Mouse (Mus musculus): ENCODE measurements around the gene Tmem62. TPM values are rescaled to one million over a fixed set of nuclear protein-coding genes. Genes with fewer than 3 reads are reported as not detected.
"Not testable (repeated sequence)": the region's sequence is repeated elsewhere in the genome, so short reads cannot be mapped to it uniquely, and the experiment has no call there.

Tmem62 gene
- polyA plus RNA-seq, 1 experiment, result not detected

DNA sequence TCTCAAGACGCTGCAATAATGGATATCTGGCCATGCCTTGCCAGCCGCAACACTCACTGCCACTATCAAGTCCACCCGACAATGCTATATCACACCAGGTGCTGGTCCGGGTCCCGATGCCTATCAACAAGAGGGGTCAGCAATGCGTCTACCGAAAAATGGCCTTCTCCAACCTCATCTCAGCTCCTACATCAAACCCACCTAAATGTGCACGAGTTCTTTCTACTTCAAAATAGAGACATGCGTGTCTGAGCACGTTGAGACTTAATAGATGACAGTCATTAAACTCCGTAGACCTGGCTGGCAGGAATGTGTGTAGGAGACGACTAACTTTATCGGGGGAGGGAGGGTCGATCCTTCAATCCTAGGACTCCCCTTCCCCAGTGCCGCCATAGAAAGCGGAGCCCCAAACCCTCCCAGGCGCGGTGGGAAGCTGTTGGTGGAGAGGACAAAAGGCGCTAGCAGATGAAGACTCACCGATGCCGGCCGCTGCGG, 6.7 kb upstream of the Tmem62 start:
- under 1% methylated on average over 23 of the region's 23 CpGs for WGBS
- Histone ChIP-seq H3K4me3 (ENCODE audit: insufficient read depth, low read depth, low read length) (peak overlapping the region; percentile 66), H3K27ac (ENCODE audit: insufficient read depth, low read depth, low read length) (0 out of 2 replicates have a peak overlapping the region, but pooled peaks have one; percentile 22), H3K4me1 (ENCODE audit: control insufficient read depth, insufficient read depth, low read length) (no peaks in the 10 kb centered on the region)
- TF ChIP-seq CTCF (IDR thresholded peaks at IDR 0.05; ENCODE audit: insufficient read depth, low read depth, low read length), result no peak
- TF ChIP-seq POLR2A (IDR thresholded peaks at IDR 0.05; ENCODE audit: insufficient read depth, low read depth, low read length), result no peak

GRCm38 (mm10) chr2:120970559-120971080, 6.2 kb upstream of the Tmem62 start, which contains the start of gene Ubr1:
TSS of gene Ubr1 (minus strand) at chr2:120970715.
- Histone ChIP-seq H3K4me1 (ENCODE audit: control insufficient read depth, insufficient read depth, low read length) (no peaks in the 10 kb centered on the region), H3K27ac (ENCODE audit: insufficient read depth, low read depth, low read length) (peak within 1 kb of the TSS; percentile 88), H3K4me3 (ENCODE audit: insufficient read depth, low read depth, low read length) (peak within 1 kb of the TSS; percentile 66)
- TF ChIP-seq CTCF (IDR thresholded peaks at IDR 0.05; ENCODE audit: insufficient read depth, low read depth, low read length) (no peak), POLR2A (IDR thresholded peaks at IDR 0.05; ENCODE audit: insufficient read depth, low read depth, low read length) (peak; percentile 94)
- WGBS, result under 1% methylated on average over 39 of the region's 39 CpGs

- no peaks in the 10 kb centered on the region for H3K4me1 ChIP-seq (ENCODE audit: control insufficient read depth, insufficient read depth, low read length)
- no peak for TF ChIP-seq POLR2A (IDR thresholded peaks at IDR 0.05; ENCODE audit: insufficient read depth, low read depth, low read length)
- TF ChIP-seq CTCF (IDR thresholded peaks at IDR 0.05; ENCODE audit: insufficient read depth, low read depth, low read length), result no peak
- 91% methylated on average over 4 of the region's 4 CpGs for WGBS
- no peak overlapping the region for H3K4me3 ChIP-seq (ENCODE audit: insufficient read depth, low read depth, low read length)
- H3K27ac ChIP-seq (ENCODE audit: insufficient read depth, low read depth, low read length), result no peak overlapping the region
Measured at GRCm38 (mm10) chr2:120971766-120972165, 5.1 kb upstream of the Tmem62 start.

- H3K4me3 ChIP-seq (ENCODE audit: insufficient read depth, low read depth, low read length); H3K4me1 ChIP-seq (ENCODE audit: control insufficient read depth, insufficient read depth, low read length); H3K27ac ChIP-seq (ENCODE audit: insufficient read depth, low read depth, low read length): not testable (repeated sequence)
- 96% methylated on average over 8 of the region's 8 CpGs for WGBS
Measured at GRCm38 (mm10) chr2:120972257-120972656, 4.6 kb upstream of the Tmem62 start.

GRCm38 (mm10) chr2:120972964-120973363, 3.9 kb upstream of the Tmem62 start:
- Histone ChIP-seq H3K27ac (ENCODE audit: insufficient read depth, low read depth, low read length) (no peak overlapping the region), H3K4me3 (ENCODE audit: insufficient read depth, low read depth, low read length) (no peak overlapping the region), H3K4me1 (ENCODE audit: control insufficient read depth, insufficient read depth, low read length) (no peaks in the 10 kb centered on the region)
- TF ChIP-seq POLR2A (IDR thresholded peaks at IDR 0.05; ENCODE audit: insufficient read depth, low read depth, low read length) (no peak), CTCF (IDR thresholded peaks at IDR 0.05; ENCODE audit: insufficient read depth, low read depth, low read length) (no peak)
- WGBS, result 18% methylated on average over 5 of the region's 5 CpGs

- H3K27ac ChIP-seq (ENCODE audit: insufficient read depth, low read depth, low read length), result no peak overlapping the region
- WGBS, result 35% methylated on average over 4 of the region's 4 CpGs
- no peak for TF ChIP-seq CTCF (IDR thresholded peaks at IDR 0.05; ENCODE audit: insufficient read depth, low read depth, low read length)
- no peak for TF ChIP-seq POLR2A (IDR thresholded peaks at IDR 0.05; ENCODE audit: insufficient read depth, low read depth, low read length)
- no peaks in the 10 kb centered on the region for H3K4me1 ChIP-seq (ENCODE audit: control insufficient read depth, insufficient read depth, low read length)
- no peak overlapping the region for H3K4me3 ChIP-seq (ENCODE audit: insufficient read depth, low read depth, low read length)
Measured at GRCm38 (mm10) chr2:120976308-120976707, 509 bp upstream of the Tmem62 start.

- Histone ChIP-seq H3K4me1 (ENCODE audit: control insufficient read depth, insufficient read depth, low read length) (no peaks in the 10 kb centered on the region), H3K4me3 (ENCODE audit: insufficient read depth, low read depth, low read length) (peak overlapping the region; percentile 93), H3K27ac (ENCODE audit: insufficient read depth, low read depth, low read length) (0 out of 2 replicates have a peak overlapping the region, but pooled peaks have one; percentile 87)
- no peak for TF ChIP-seq POLR2A (IDR thresholded peaks at IDR 0.05; ENCODE audit: insufficient read depth, low read depth, low read length)
- TF ChIP-seq CTCF (IDR thresholded peaks at IDR 0.05; ENCODE audit: insufficient read depth, low read depth, low read length), result no peak
- WGBS, result 63% methylated on average over 8 of the region's 8 CpGs
Measured at GRCm38 (mm10) chr2:120977926-120978692, 1.3 kb downstream of the Tmem62 start.

DNA sequence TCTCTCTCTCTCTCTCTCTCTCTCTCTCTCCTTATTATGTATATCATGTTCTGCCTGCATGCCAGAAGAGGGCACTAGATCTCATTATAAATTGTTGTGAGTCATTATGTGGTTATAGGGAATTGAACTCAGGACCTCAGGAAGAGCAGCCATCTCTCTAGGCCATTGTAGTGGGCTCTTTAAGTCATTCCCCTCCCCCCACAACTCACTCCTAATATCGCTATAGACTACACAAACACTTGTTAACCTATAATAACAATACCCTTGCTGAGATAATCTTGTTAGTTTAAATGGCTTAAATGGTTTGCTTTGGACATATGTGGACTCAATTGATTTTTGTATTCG, 1.8 kb downstream of the Tmem62 start:
- Histone ChIP-seq H3K4me3 (ENCODE audit: insufficient read depth, low read depth, low read length) (no peak overlapping the region), H3K4me1 (ENCODE audit: control insufficient read depth, insufficient read depth, low read length) (no peaks in the 10 kb centered on the region), H3K27ac (ENCODE audit: insufficient read depth, low read depth, low read length) (no peak overlapping the region)
- TF ChIP-seq POLR2A (IDR thresholded peaks at IDR 0.05; ENCODE audit: insufficient read depth, low read depth, low read length), result no peak
- no peak for TF ChIP-seq CTCF (IDR thresholded peaks at IDR 0.05; ENCODE audit: insufficient read depth, low read depth, low read length)
- WGBS, result 34% methylated on average over 2 of the region's 2 CpGs

GRCm38 (mm10) chr2:120979819-120980218, 3.0 kb downstream of the Tmem62 start:
- WGBS, result 79% methylated on average over 1 of the region's 1 CpGs
- no peaks in the 10 kb centered on the region for H3K4me1 ChIP-seq (ENCODE audit: control insufficient read depth, insufficient read depth, low read length)
- H3K4me3 ChIP-seq (ENCODE audit: insufficient read depth, low read depth, low read length), result no peak overlapping the region
- TF ChIP-seq CTCF (IDR thresholded peaks at IDR 0.05; ENCODE audit: insufficient read depth, low read depth, low read length) (no peak), POLR2A (IDR thresholded peaks at IDR 0.05; ENCODE audit: insufficient read depth, low read depth, low read length) (no peak)
- H3K27ac ChIP-seq (ENCODE audit: insufficient read depth, low read depth, low read length), result no peak overlapping the region

Measured in olfactory bulb, adult 2 months (tissue).